Mouse (Mus musculus) bone marrow macrophage, adult 2 months (primary cell): ENCODE results near the gene Gm10382.

Experiments used
- CTCF ChIP-seq: IDR thresholded peaks from 2 replicates; pipeline ENCODE4 v1.5.1; 2012; ENCODE audit warnings: low read depth, mild to moderate bottlenecking, low read length, moderate library complexity
- POLR2A ChIP-seq: IDR thresholded peaks from 2 replicates; pipeline ENCODE4 v1.6.1; 2012; ENCODE audit warnings: mild to moderate bottlenecking, low read depth, low read length, borderline replicate concordance

GRCm38 (mm10) chr5:125348067-125348466, 41.1 kb upstream of the Gm10382 start:
- TF ChIP-seq POLR2A (no peak), CTCF (no peak)
